Mouse (Mus musculus): ENCODE measurements around the gene Lamtor2.
A peak's percentile ranks its signal among the peaks of the same experiment; 100 is the strongest.
"Not testable (repeated sequence)": the region's sequence is repeated elsewhere in the genome, so short reads cannot be mapped to it uniquely, and the experiment has no call there.

Lamtor2 gene

GRCm38 (mm10) chr3:88552676-88553524 lies at the start of gene Lamtor2:
Gene Lamtor2, minus strand, starts transcription at chr3:88553074.
- peak; percentile 99 for DNase-seq (ENCODE audit: low spot score)

GRCm38 (mm10) chr3:88602466-88602865 lies 49.6 kb upstream of the Lamtor2 start:
- no peak for DNase-seq (ENCODE audit: low spot score)

GRCm38 (mm10) chr3:88596547-88596946 lies 43.7 kb upstream of the Lamtor2 start:
- not testable (repeated sequence) for DNase-seq (ENCODE audit: low spot score)

GRCm38 (mm10) chr3:88593893-88594580 lies 41.2 kb upstream of the Lamtor2 start:
- DNase-seq (ENCODE audit: low spot score): no peak

GRCm38 (mm10) chr3:88592942-88593576 lies 40.2 kb upstream of the Lamtor2 start:
- no peak for DNase-seq (ENCODE audit: low spot score)

- peak; percentile 92 for DNase-seq (ENCODE audit: low spot score)
Measured at GRCm38 (mm10) chr3:88591950-88592731, 39.3 kb upstream of the Lamtor2 start.

- no peak for DNase-seq (ENCODE audit: low spot score)
Measured at GRCm38 (mm10) chr3:88591044-88591443, 38.2 kb upstream of the Lamtor2 start.

- DNase-seq (ENCODE audit: low spot score): no peak
Measured at GRCm38 (mm10) chr3:88590246-88590645, 37.4 kb upstream of the Lamtor2 start.

- DNase-seq (ENCODE audit: low spot score): no peak
Measured at GRCm38 (mm10) chr3:88586640-88587039, 33.8 kb upstream of the Lamtor2 start.

GRCm38 (mm10) chr3:88585769-88586168 lies 32.9 kb upstream of the Lamtor2 start:
- DNase-seq (ENCODE audit: low spot score): no peak

- DNase-seq (ENCODE audit: low spot score): peak; percentile 86
Measured at GRCm38 (mm10) chr3:88579454-88580117, 26.7 kb upstream of the Lamtor2 start.

GRCm38 (mm10) chr3:88578498-88579424 lies 25.9 kb upstream of the Lamtor2 start:
- DNase-seq (ENCODE audit: low spot score): no peak

GRCm38 (mm10) chr3:88577846-88578245 lies 25.0 kb upstream of the Lamtor2 start:
- not testable (repeated sequence) for DNase-seq (ENCODE audit: low spot score)

GRCm38 (mm10) chr3:88575540-88575939 lies 22.7 kb upstream of the Lamtor2 start, which contains the start of gene Ssr2:
Gene Ssr2, plus strand, starts transcription at chr3:88575876.
- no peak for DNase-seq (ENCODE audit: low spot score)

GRCm38 (mm10) chr3:88573810-88574209 lies 20.9 kb upstream of the Lamtor2 start:
- DNase-seq (ENCODE audit: low spot score): no peak

GRCm38 (mm10) chr3:88572835-88573234 lies 20.0 kb upstream of the Lamtor2 start:
- DNase-seq (ENCODE audit: low spot score): no peak

GRCm38 (mm10) chr3:88571856-88572255 lies 19.0 kb upstream of the Lamtor2 start:
- no peak for DNase-seq (ENCODE audit: low spot score)

- no peak for DNase-seq (ENCODE audit: low spot score)
Measured at GRCm38 (mm10) chr3:88570341-88570740, 17.5 kb upstream of the Lamtor2 start.

- DNase-seq (ENCODE audit: low spot score): no peak
Measured at GRCm38 (mm10) chr3:88569694-88570093, 16.8 kb upstream of the Lamtor2 start.

GRCm38 (mm10) chr3:88569093-88569492 lies 16.2 kb upstream of the Lamtor2 start:
- DNase-seq (ENCODE audit: low spot score): no peak
